Mouse (Mus musculus): Measurements from ENCODE around the gene Csnk2a2.

GRCm38 (mm10) chr8:95516928-95517327 lies 27.1 kb upstream of the Csnk2a2 start:
- no peak for TF ChIP-seq CTCF (IDR thresholded peaks at IDR 0.05; ENCODE audit: borderline replicate concordance, insufficient read depth, low read depth, low read length)
- TF ChIP-seq POLR2A (IDR thresholded peaks at IDR 0.05; ENCODE audit: borderline replicate concordance, insufficient read depth, low read length), result no peak
